Mouse (Mus musculus): Measurements from ENCODE around the gene Gm20532. TPM values are rescaled to one million over a fixed set of nuclear protein-coding genes. Genes with fewer than 3 reads are reported as not detected.

Gene Gm20532
- total and polyA plus RNA-seq, 2 experiments from 2014 or later = 0.25 TPM; not detected in 1

- H3K36me3 ChIP-seq (ENCODE audit: insufficient read depth, low read length) = no peaks in the 10 kb centered on the region
- H3K27ac ChIP-seq (ENCODE audit: low read depth, low read length) = no peak overlapping the region
- no peak overlapping the region for H3K4me3 ChIP-seq (ENCODE audit: low read depth, low read length)
- DNase-seq (ENCODE audit: low spot score) (no peak), ATAC-seq (ENCODE audit: low FRiP score) (no peak)
- H3K4me1 ChIP-seq (ENCODE audit: insufficient read depth, low read length) = no peaks in the 10 kb centered on the region
- TF ChIP-seq CTCF (IDR thresholded peaks at IDR 0.05) = no peak
- no peak overlapping the region for H3K4me2 ChIP-seq (ENCODE audit: low read depth, low read length, poor library complexity, severe bottlenecking)
- no peak overlapping the region for H3K9ac ChIP-seq (replicated peaks; ENCODE audit: low read length, poor library complexity, severe bottlenecking)
- WGBS = 83% methylated on average over 6 of the region's 6 CpGs
- no peaks in the 10 kb centered on the region for H3K27me3 ChIP-seq (ENCODE audit: insufficient read depth, low read length)
- no peaks in the 10 kb centered on the region for H3K9me3 ChIP-seq (ENCODE audit: low read length)
Measured at GRCm38 (mm10) chr2:26617331-26617730, 30.9 kb downstream of the Gm20532 start.

- Histone ChIP-seq H3K9ac (replicated peaks; ENCODE audit: low read length, poor library complexity, severe bottlenecking) (no peak overlapping the region), H3K4me2 (ENCODE audit: low read depth, low read length, poor library complexity, severe bottlenecking) (no peak overlapping the region), H3K27ac (ENCODE audit: low read depth, low read length) (no peak overlapping the region), H3K4me1 (ENCODE audit: insufficient read depth, low read length) (no peaks in the 10 kb centered on the region; the same call in 1 of the 2 replicates), H3K36me3 (ENCODE audit: insufficient read depth, low read length) (no peaks in the 10 kb centered on the region), H3K9me3 (ENCODE audit: low read length) (no peaks in the 10 kb centered on the region), H3K27me3 (ENCODE audit: insufficient read depth, low read length) (no peaks in the 10 kb centered on the region), H3K4me3 (ENCODE audit: low read depth, low read length) (no peak overlapping the region)
- no peak for DNase-seq (ENCODE audit: low spot score)
- WGBS = 57% methylated on average over 7 of the region's 7 CpGs
- no peak for ATAC-seq (ENCODE audit: low FRiP score)
- TF ChIP-seq CTCF (IDR thresholded peaks at IDR 0.05) = no peak
Measured at GRCm38 (mm10) chr2:26617928-26618327, 31.5 kb downstream of the Gm20532 start.

GRCm38 (mm10) chr2:26621246-26621645, 34.8 kb downstream of the Gm20532 start:
- Histone ChIP-seq H3K27ac (ENCODE audit: low read depth, low read length) (no peak overlapping the region), H3K4me2 (ENCODE audit: low read depth, low read length, poor library complexity, severe bottlenecking) (no peak overlapping the region), H3K9ac (replicated peaks; ENCODE audit: low read length, poor library complexity, severe bottlenecking) (no peak overlapping the region), H3K4me3 (ENCODE audit: low read depth, low read length) (no peak overlapping the region), H3K27me3 (ENCODE audit: insufficient read depth, low read length) (no peaks in the 10 kb centered on the region), H3K9me3 (ENCODE audit: low read length) (no peaks in the 10 kb centered on the region), H3K4me1 (ENCODE audit: insufficient read depth, low read length) (no peaks in the 10 kb centered on the region; the same call in 1 of the 2 replicates), H3K36me3 (ENCODE audit: insufficient read depth, low read length) (no peaks in the 10 kb centered on the region)
- no peak for TF ChIP-seq CTCF (IDR thresholded peaks at IDR 0.05)
- 48% methylated on average over 2 of the region's 2 CpGs for WGBS
- no peak for DNase-seq (ENCODE audit: low spot score)
- ATAC-seq (ENCODE audit: low FRiP score) = no peak

GRCm38 (mm10) chr2:26622984-26623383, 36.5 kb downstream of the Gm20532 start:
- Histone ChIP-seq H3K27ac (ENCODE audit: low read depth, low read length) (no peak overlapping the region), H3K4me1 (ENCODE audit: insufficient read depth, low read length) (peaks cover 3% of the 10 kb centered on the region), H3K4me2 (ENCODE audit: low read depth, low read length, poor library complexity, severe bottlenecking) (no peak overlapping the region), H3K27me3 (ENCODE audit: insufficient read depth, low read length) (no peaks in the 10 kb centered on the region), H3K36me3 (ENCODE audit: insufficient read depth, low read length) (no peaks in the 10 kb centered on the region), H3K9ac (replicated peaks; ENCODE audit: low read length, poor library complexity, severe bottlenecking) (no peak overlapping the region), H3K9me3 (ENCODE audit: low read length) (no peaks in the 10 kb centered on the region), H3K4me3 (ENCODE audit: low read depth, low read length) (no peak overlapping the region)
- DNase-seq (ENCODE audit: low spot score) (no peak), ATAC-seq (ENCODE audit: low FRiP score) (no peak)
- WGBS = 56% methylated on average over 5 of the region's 5 CpGs
- TF ChIP-seq CTCF (IDR thresholded peaks at IDR 0.05) = no peak

- Histone ChIP-seq H3K9me3 (ENCODE audit: low read length) (no peaks in the 10 kb centered on the region), H3K4me3 (ENCODE audit: low read depth, low read length) (no peak overlapping the region), H3K4me2 (ENCODE audit: low read depth, low read length, poor library complexity, severe bottlenecking) (no peak overlapping the region), H3K9ac (replicated peaks; ENCODE audit: low read length, poor library complexity, severe bottlenecking) (no peak overlapping the region), H3K4me1 (ENCODE audit: insufficient read depth, low read length) (peaks cover 13% of the 10 kb centered on the region), H3K27me3 (ENCODE audit: insufficient read depth, low read length) (no peaks in the 10 kb centered on the region), H3K27ac (ENCODE audit: low read depth, low read length) (no peak overlapping the region), H3K36me3 (ENCODE audit: insufficient read depth, low read length) (no peaks in the 10 kb centered on the region)
- DNase-seq (ENCODE audit: low spot score) (no peak), ATAC-seq (ENCODE audit: low FRiP score) (no peak)
- no peak for TF ChIP-seq CTCF (IDR thresholded peaks at IDR 0.05)
- WGBS = 88% methylated on average over 3 of the region's 3 CpGs
Measured at GRCm38 (mm10) chr2:26625419-26625818, 39.0 kb downstream of the Gm20532 start.

GRCm38 (mm10) chr2:26626081-26626480, 39.6 kb downstream of the Gm20532 start:
- ATAC-seq (ENCODE audit: low FRiP score) (no peak), DNase-seq (ENCODE audit: low spot score) (no peak)
- WGBS = 62% methylated on average over 3 of the region's 3 CpGs
- no peak overlapping the region for H3K9ac ChIP-seq (replicated peaks; ENCODE audit: low read length, poor library complexity, severe bottlenecking)
- H3K9me3 ChIP-seq (ENCODE audit: low read length) = no peaks in the 10 kb centered on the region
- peaks cover 2% of the 10 kb centered on the region; the same call in 1 of the 2 replicates for H3K36me3 ChIP-seq (ENCODE audit: insufficient read depth, low read length)
- TF ChIP-seq CTCF (IDR thresholded peaks at IDR 0.05) = peak; percentile 28
- peaks cover 19% of the 10 kb centered on the region for H3K4me1 ChIP-seq (ENCODE audit: insufficient read depth, low read length)
- no peaks in the 10 kb centered on the region for H3K27me3 ChIP-seq (ENCODE audit: insufficient read depth, low read length)
- H3K4me3 ChIP-seq (ENCODE audit: low read depth, low read length) = no peak overlapping the region
- H3K27ac ChIP-seq (ENCODE audit: low read depth, low read length) = no peak overlapping the region
- no peak overlapping the region for H3K4me2 ChIP-seq (ENCODE audit: low read depth, low read length, poor library complexity, severe bottlenecking)

All from midbrain, postnatal 0 days (tissue).